Mouse (Mus musculus) CD4-positive, CD25-positive, alpha-beta regulatory T cell, adult 4 months (primary cell): ENCODE data around the gene Wdr70. TPM values are rescaled to one million over a fixed set of nuclear protein-coding genes. Genes with fewer than 3 reads are reported as not detected.
"Not testable (repeated sequence)": the region's sequence is repeated elsewhere in the genome, so short reads cannot be mapped to it uniquely, and the experiment has no call there.

Source experiments
- ATAC-seq: one replicate; pipeline ENCODE4 v1.8.0; 2017
- polyA plus RNA-seq, 2 experiments: library from polyadenylated mRNA; unstranded; fragments of 100-300 nt; shearing (Covaris generic); gene quantifications; one replicate each; pipeline ENCODE4 v1.2.1; 2017

Gene Wdr70
- 10 to 100 TPM; 32.5 to 37.0 TPM for polyA plus RNA-seq

DNA sequence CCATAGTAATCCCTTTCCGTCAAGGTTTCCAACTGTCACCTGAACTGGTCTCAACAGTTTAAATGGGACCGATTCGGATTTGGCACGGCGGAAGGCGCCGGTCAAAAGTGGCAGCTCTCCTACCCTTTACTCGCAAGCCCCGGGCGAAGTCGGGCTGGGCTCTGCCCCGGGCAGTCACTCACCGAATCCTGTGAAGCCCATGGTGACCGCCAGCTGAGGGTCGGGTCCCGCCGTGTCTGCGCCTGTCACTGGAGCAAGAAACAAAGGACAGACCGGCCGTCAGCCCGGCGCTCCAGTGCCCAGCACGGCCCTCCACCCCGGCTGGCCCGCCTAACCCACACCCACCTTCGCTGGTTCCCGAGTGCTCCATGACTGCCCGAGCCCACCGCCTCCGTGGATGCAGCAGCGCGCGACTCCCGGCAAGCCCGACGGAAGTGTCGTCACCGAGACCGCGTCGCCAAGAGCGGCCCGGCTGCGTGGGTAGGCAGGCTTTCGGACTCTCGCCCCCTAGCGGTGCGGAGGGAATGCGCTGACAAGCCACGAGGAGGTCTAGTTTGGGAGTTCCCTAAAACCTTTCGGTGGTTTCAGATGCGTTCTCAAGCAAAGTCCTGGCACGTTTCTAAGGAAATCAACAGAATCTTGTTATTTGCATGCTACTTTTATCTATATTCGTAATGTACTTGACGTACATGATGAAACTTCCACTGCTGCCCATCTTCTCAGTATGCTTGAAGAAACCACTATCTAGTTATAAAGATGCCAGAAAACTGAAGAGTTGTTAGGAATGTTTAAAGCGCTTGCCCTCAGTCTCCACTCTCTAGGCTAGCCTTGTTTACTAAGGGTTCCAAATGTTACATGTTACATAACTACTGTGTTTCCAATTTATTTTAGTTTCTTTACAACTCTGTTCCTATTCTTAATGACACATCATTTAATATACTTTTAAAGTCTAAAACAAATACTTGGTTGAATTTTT, at the start of gene Wdr70:
Gene Wdr70 (minus strand): TSS at position 436 of the 976 bp plus-strand sequence.
- ATAC-seq = peak; percentile 96

GRCm38 (mm10) chr15:8135606-8136005, 36.6 kb upstream of the Wdr70 start:
- ATAC-seq = no peak

- no peak for ATAC-seq
Measured at GRCm38 (mm10) chr15:8131761-8132160, 32.8 kb upstream of the Wdr70 start.

- ATAC-seq = no peak
Measured at GRCm38 (mm10) chr15:8131268-8131667, 32.3 kb upstream of the Wdr70 start.

- no peak for ATAC-seq
Measured at GRCm38 (mm10) chr15:8129281-8129680, 30.3 kb upstream of the Wdr70 start.

GRCm38 (mm10) chr15:8109782-8110181, 10.8 kb upstream of the Wdr70 start:
- ATAC-seq = no peak

DNA sequence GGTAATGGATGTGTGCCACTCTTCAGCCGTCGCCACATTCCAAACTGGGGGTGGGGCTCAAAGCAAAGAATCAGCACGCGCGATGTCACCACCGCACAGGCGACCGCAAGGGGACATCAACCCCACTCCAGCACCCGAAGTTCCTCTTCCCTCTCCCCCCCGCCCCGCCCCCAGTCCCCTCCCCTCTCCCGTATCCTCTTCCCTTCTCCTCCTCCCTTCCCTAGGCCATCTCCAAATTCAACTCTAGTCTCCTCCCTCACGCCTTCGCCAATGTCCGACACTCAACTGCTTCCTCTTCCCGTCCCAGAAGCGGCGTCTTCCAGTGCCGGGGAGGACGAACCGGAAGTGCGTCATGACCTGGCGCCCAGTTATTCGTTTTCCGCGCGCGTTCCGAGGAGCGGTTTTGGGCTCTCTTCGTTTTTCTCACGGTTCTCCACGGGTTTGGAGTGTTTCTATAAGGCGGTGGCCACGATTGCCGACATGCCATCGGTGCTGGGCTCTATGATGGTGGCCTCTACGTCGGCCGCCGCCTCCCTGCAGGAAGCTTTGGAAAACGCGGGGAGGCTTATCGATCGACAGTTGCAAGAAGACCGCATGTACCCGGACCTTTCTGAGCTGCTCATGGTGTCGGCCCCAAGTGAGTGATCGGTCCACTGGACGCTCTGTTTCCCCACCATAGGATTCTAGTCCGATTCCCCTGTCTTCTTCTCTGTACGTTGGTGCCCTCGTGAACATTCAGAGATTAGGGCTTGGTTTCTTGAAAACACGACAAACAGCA, 10.1 kb upstream of the Wdr70 start, which contains the start of gene Nup155:
Gene Nup155 (plus strand): TSS at position 308 of the 778 bp plus-strand sequence.
- ATAC-seq = peak; percentile 98

GRCm38 (mm10) chr15:8108360-8108965, 9.5 kb upstream of the Wdr70 start:
- ATAC-seq = no peak

DNA sequence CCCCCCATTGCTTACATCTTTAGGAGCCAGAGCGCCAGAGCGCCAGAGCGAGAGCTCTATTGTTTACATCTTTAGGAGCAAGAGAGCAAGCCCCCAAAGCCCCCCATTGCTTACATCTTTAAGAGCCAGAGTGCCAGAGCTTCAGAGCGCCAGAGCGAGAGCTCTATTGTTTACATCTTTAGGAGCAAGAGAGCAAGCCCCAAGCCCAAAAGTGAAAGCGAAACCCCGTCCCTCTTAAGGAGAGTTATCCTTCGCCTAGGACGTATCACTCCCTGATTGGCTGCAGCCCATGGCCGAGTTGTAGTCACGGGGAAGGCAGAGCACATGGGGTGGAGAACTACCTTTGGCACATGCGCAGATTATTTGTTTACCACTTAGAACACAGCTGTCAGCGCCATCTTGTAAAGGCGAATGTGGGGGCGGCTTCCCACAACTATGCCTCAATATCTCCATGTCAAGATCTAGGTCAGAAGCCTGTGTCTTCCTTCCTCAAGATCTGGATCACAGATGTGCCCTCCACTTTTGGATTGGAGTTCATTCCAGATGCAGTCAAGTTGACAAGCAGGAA, 3.0 kb upstream of the Wdr70 start:
- not testable (repeated sequence) for ATAC-seq

- peak; percentile 43 for ATAC-seq
Measured at GRCm38 (mm10) chr15:8097853-8098252, 1.2 kb downstream of the Wdr70 start.

- ATAC-seq = not testable (repeated sequence)
Measured at GRCm38 (mm10) chr15:8092668-8093067, 6.3 kb downstream of the Wdr70 start.

DNA sequence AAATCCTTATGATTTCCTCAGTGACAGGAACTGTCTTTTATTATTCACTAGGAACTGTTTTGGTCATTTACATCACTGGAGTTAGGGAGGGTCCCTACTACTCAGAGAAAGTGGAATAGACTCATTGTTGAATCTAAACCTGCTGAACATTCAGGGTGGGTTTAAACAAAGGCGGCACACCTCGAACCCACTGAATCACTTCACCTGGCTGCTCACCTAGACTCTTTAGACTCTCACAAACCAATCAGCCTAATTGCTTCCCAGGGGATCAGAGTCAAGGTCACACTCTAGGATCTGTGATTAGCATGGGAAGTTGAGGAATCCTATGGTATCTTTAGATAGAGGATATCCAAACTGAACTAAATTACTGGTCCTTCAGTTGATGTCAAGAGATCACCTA, 8.3 kb downstream of the Wdr70 start:
- ATAC-seq = no peak

- no peak for ATAC-seq
Measured at GRCm38 (mm10) chr15:8088715-8089114, 10.3 kb downstream of the Wdr70 start.

DNA sequence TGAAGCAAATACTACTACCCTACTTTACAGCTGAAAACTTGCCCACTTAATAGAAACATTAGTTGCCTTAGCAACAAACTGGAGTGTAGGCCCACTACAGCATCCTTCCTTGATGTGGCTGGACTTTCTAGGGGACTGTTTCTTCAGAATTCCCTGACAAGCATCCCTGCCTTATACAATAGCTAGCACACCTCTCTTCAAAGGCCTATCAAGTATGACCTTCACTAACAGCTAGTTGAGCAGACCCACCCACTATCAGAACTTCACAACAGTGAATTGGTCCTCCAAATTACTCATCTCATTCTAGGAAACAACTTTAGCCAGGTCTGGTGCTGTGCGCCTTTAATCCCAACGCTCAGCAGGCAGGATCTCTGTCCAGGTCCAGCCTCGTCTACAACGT, 11.7 kb downstream of the Wdr70 start:
- ATAC-seq = no peak

DNA sequence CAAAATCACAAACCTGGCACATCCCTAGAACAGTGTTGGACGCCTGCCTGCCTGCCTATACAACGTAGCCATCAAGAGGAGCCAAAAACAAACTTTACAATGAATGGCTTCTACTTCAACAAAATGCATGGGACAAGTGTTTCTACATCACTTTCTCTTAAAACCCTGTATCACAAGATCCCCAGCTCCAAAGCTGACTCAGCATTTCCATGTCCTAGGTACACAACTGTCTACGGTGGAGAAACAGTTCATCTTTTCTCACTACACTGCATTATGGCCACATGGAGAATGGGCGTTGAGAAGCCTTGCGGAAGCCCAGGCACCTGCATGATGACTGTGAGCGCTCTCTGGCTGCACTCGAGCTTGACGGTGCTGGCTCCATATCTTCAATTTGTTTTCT, 16.9 kb downstream of the Wdr70 start:
- no peak for ATAC-seq

DNA sequence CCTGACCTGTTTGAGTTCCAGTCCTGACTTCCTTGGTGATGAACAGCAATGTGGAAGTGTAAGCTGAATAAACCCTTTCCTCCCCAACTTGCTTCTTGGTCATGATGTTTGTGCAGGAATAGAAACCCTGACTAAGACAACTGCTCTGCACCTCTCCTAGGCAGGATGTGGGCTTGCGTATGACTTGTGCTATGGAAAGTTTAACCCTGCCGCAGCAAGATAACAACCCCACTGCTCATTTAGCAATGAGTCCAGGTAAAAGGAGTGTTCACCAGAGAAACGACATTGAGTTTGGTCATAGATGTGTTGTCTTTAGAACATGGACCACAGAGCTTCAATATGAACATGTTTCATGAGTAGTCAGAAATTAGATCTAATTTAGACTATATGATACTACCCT, 25.9 kb downstream of the Wdr70 start:
- peak; percentile 87 for ATAC-seq

- peak; percentile 56 for ATAC-seq
Measured at GRCm38 (mm10) chr15:8065221-8065620, 33.8 kb downstream of the Wdr70 start.

- ATAC-seq = no peak
Measured at GRCm38 (mm10) chr15:8051177-8051576, 47.8 kb downstream of the Wdr70 start.

- ATAC-seq = peak; percentile 37
Measured at GRCm38 (mm10) chr15:8039834-8040233, 59.2 kb downstream of the Wdr70 start.

GRCm38 (mm10) chr15:8038457-8038856, 60.6 kb downstream of the Wdr70 start:
- no peak for ATAC-seq

GRCm38 (mm10) chr15:8037825-8038224, 61.2 kb downstream of the Wdr70 start:
- no peak for ATAC-seq

DNA sequence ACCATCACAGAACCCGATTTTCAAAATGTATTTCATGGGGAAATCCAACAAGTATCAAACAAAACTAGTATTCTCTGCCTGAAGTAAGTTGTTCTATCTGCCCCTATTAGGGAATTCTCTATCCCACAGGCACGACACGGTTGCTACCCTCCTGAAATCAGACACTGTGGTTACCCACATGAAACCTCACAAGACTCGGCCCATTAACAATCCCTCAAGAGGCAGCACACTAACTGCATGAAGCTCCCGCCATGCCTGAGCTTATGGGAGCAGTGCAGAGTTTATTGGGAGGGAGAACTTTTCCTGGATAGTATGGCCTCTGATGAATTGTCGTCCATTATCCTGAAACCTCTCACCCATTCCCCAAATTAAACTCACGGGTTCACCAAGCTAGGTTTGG, 67.8 kb downstream of the Wdr70 start:
- ATAC-seq = no peak

DNA sequence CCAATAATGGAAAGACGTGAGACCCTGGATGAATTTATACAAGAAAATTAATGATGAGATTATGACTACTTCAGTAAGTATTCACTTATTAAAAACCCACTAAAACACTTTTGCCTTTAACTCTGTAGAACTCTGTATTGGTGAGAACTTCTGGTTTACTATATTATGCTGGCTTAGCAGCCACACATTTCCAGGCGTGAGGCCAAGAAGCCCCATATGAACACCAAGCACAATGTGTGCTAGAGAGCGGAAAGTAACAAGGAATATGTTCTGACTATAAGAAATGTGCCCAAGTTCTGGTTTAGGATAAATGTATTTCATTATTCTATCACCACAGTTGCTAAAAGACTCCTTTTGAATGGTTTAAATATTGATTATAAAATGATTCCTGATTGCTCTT, 68.4 kb downstream of the Wdr70 start:
- no peak for ATAC-seq
